Mouse (Mus musculus) kidney, adult 2 months (tissue): ENCODE measurements around the gene Nsfl1c. TPM values are rescaled to one million over a fixed set of nuclear protein-coding genes. Genes with fewer than 3 reads are reported as not detected.

ENCODE experiments used
- DNase-seq: peaks from one replicate; pipeline ENCODE4 v3.0.0; 2021
- H3K27ac ChIP-seq: fragments of 200-500 bp; 2 replicates; pipeline ENCODE4 v1.5.1; 2012; ENCODE audit warnings: low read depth, low read length, control low read depth, inconsistent platforms; ENCODE audit not compliant: insufficient read depth
- H3K27me3 ChIP-seq: fragments of 200-500 bp; replicated peaks from 2 replicates; pipeline ENCODE4 v1.6.1; 2012; ENCODE audit warnings: mild to moderate bottlenecking, moderate library complexity, low read length, inconsistent platforms; ENCODE audit not compliant: control insufficient read depth, insufficient read depth
- H3K36me3 ChIP-seq: fragments of 200-500 bp; 2 replicates; pipeline ENCODE4 v1.6.1; 2012; ENCODE audit warnings: mild to moderate bottlenecking, moderate library complexity, low read length, inconsistent platforms; ENCODE audit not compliant: control insufficient read depth, insufficient read depth
- H3K4me1 ChIP-seq: fragments of 200-500 bp; 2 replicates; pipeline ENCODE4 v1.6.1; 2011; ENCODE audit warnings: low read length; ENCODE audit not compliant: control insufficient read depth, insufficient read depth
- H3K4me3 ChIP-seq: fragments of 200-500 bp; 2 replicates; pipeline ENCODE4 v1.5.1; 2011; ENCODE audit warnings: mild to moderate bottlenecking, low read depth, low read length, control low read depth; ENCODE audit not compliant: insufficient read depth
- CTCF ChIP-seq: fragments of 200-500 bp; conservative IDR thresholded peaks from 2 replicates; pipeline ENCODE4 v1.5.1; 2011; ENCODE audit warnings: low read depth, mild to moderate bottlenecking, control low read depth, low read length, moderate library complexity, mixed read lengths; ENCODE audit not compliant: insufficient read depth, insufficient read length
- POLR2A ChIP-seq: fragments of 200-500 bp; IDR thresholded peaks from one replicate; pipeline ENCODE4 v1.6.1; 2011; ENCODE audit warnings: low read depth, low read length, control low read depth
- WGBS: fragments of 180-500 bp; shearing (Covaris S2); methylation state at CpG from one replicate; pipeline ENCODE4 v1.1.7; 2018; 5-methylcytosine and 5-hydroxymethylcytosine counted together
- polyA plus RNA-seq: library from polyadenylated mRNA; depleted of rRNA; stranded (reverse); fragments of >200 nt; gene quantifications from 2 replicates; pipeline ENCODE4 v1.2.3, GENCODE M21; 2012

The Nsfl1c gene
- polyA plus RNA-seq, 1 experiment, result 88.1 TPM

DNA sequence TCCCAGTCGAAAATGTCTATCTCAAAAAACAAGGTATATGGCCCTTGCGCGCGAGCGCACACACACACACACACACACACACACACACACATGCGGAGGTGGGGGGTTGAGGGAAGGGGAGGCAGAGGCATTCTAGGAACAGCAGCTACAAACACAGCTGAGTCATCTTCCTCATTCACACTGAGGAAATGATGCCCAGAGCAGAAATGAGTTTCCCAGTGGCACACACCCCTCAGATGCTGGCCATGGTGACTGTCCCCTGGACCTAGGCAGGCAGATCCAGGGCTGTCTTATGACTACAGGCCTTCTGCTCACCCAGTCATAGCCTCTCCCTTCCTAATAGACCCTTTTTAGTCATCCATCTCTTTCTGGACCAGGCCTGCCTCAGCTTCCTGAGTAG, 39.6 kb downstream of the Nsfl1c start:
- H3K27ac ChIP-seq, result no peak overlapping the region
- 83% methylated on average over 6 of the region's 6 CpGs for WGBS

GRCm38 (mm10) chr2:151535961-151536617, 42.1 kb downstream of the Nsfl1c start:
- no peaks in the 10 kb centered on the region for H3K27me3 ChIP-seq
- no peaks in the 10 kb centered on the region for H3K36me3 ChIP-seq
- H3K4me1 ChIP-seq, result no peaks in the 10 kb centered on the region
- H3K4me3 ChIP-seq, result no peak overlapping the region
- DNase-seq, result peak; percentile 10
- no peak for TF ChIP-seq POLR2A
- TF ChIP-seq CTCF, result no peak
- WGBS, result 55% methylated on average over 1 of the region's 1 CpGs
- H3K27ac ChIP-seq, result no peak overlapping the region; the same call in 1 of the 2 replicates

More for the DNA sequence above, 39.6 kb downstream of the Nsfl1c start:
- H3K36me3 ChIP-seq, result no peaks in the 10 kb centered on the region
- no peak for TF ChIP-seq CTCF
- no peak for TF ChIP-seq POLR2A
- no peak for DNase-seq
- H3K4me3 ChIP-seq, result no peak overlapping the region
- no peaks in the 10 kb centered on the region for H3K4me1 ChIP-seq
- H3K27me3 ChIP-seq, result no peaks in the 10 kb centered on the region

- no peaks in the 10 kb centered on the region for H3K36me3 ChIP-seq
- H3K4me3 ChIP-seq, result no peak overlapping the region
- 36% methylated on average over 5 of the region's 5 CpGs for WGBS
- H3K4me1 ChIP-seq, result no peaks in the 10 kb centered on the region; the same call in 1 of the 2 replicates
- peak overlapping the region; percentile 73 for H3K27ac ChIP-seq
- DNase-seq, result peak; percentile 77
- no peak for TF ChIP-seq CTCF
- no peak for TF ChIP-seq POLR2A
- no peaks in the 10 kb centered on the region for H3K27me3 ChIP-seq
These were observed 42.6 kb downstream of the Nsfl1c start for GRCm38 (mm10) chr2:151536618-151536974.

DNA sequence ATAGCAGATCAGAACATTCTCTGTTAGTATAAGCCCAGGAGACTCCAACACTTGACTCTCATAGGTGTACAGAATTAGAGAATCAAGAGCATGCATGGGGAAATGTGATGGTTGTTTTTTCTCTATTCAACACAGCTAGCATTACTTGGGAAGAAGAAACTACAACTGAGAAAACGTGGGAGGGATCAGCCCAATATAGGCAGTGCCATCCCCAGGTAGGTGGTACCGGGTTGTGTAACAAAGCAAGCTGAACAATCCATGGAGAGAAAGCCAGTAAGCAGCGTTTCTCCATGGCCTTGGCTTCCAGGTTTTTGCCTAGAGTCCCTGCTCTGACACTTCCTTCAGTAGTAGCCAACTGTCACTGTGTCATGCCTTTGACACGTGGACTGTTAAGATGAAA, 44.7 kb downstream of the Nsfl1c start:
- Histone ChIP-seq H3K36me3 (no peaks in the 10 kb centered on the region), H3K4me1 (peaks cover 3% of the 10 kb centered on the region), H3K27ac (no peak overlapping the region), H3K4me3 (no peak overlapping the region), H3K27me3 (no peaks in the 10 kb centered on the region)
- WGBS, result 57% methylated on average over 4 of the region's 4 CpGs
- TF ChIP-seq POLR2A, result no peak
- no peak for TF ChIP-seq CTCF
- DNase-seq, result no peak

- peaks cover 17% of the 10 kb centered on the region for H3K4me1 ChIP-seq
- TF ChIP-seq POLR2A (peak; percentile 86), CTCF (no peak)
- H3K27me3 ChIP-seq, result no peaks in the 10 kb centered on the region
- peak within 1 kb of the TSS; percentile 81 for H3K4me3 ChIP-seq
- H3K27ac ChIP-seq, result peak within 1 kb of the TSS; percentile 96
- DNase-seq, result peak; percentile 98
- H3K36me3 ChIP-seq, result no peaks in the 10 kb centered on the region
- WGBS, result under 1% methylated on average over 86 of the region's 93 CpGs
These were observed 48.5 kb downstream of the Nsfl1c start, which contains the start of gene Fkbp1a for GRCm38 (mm10) chr2:151542323-151543062. Gene Fkbp1a, plus strand, starts transcription at chr2:151542483.

GRCm38 (mm10) chr2:151543063-151543895, 49.3 kb downstream of the Nsfl1c start:
- Histone ChIP-seq H3K4me3 (peak overlapping the region; percentile 81), H3K36me3 (no peaks in the 10 kb centered on the region), H3K27ac (peak overlapping the region; percentile 40), H3K27me3 (no peaks in the 10 kb centered on the region), H3K4me1 (peaks cover 17% of the 10 kb centered on the region)
- 3% methylated on average over 21 of the region's 21 CpGs for WGBS
- TF ChIP-seq CTCF (no peak), POLR2A (no peak)
- peak; percentile 73 for DNase-seq
